Mouse (Mus musculus) G1E (cell line): ENCODE data around the gene Ppm1h.

Source experiments
- CTCF ChIP-seq: IDR thresholded peaks from 2 replicates; pipeline ENCODE4 v1.5.1; 2012; ENCODE audit warnings: low read depth, low read length, inconsistent platforms, mixed read lengths
- GATA1 ChIP-seq: IDR thresholded peaks from 2 replicates; pipeline ENCODE4 v1.6.1; 2012; ENCODE audit warnings: borderline replicate concordance, low read length, inconsistent platforms, mixed read lengths
- TAL1 ChIP-seq: conservative IDR thresholded peaks from 2 replicates; pipeline ENCODE4 v1.6.1; 2012; ENCODE audit warnings: low read depth, low read length, inconsistent platforms, mixed read lengths

DNA sequence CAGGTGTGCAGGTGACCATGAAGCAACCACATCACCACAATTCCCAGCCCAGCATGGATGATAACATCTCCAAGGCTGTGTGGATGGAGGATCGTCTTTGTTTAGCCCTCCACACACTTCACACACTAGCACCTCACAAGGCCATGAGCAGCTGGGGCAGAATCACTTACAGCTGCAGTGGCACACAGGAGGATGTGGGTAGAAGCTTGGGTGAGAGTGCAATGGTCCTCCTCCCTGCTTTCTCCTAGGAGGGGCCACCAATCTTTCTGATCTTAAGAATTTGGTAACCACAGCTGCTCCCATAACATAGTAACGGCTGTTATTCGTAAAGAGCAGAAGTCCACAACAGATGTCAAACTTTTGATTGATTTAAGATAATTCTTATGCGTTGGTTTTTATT, 26.6 kb upstream of the Ppm1h start:
- no peak for TF ChIP-seq CTCF
- TF ChIP-seq TAL1: no peak
- no peak for TF ChIP-seq GATA1
